Mouse (Mus musculus) kidney, adult 2 months (tissue): ENCODE measurements around the gene Mt1. TPM values are rescaled to one million over a fixed set of nuclear protein-coding genes. Genes with fewer than 3 reads are reported as not detected.
A peak's percentile ranks its signal among the peaks of the same experiment; 100 is the strongest.

Experiments used
- DNase-seq: peaks from one replicate; pipeline ENCODE4 v3.0.0; 2021
- H3K27ac ChIP-seq: fragments of 200-500 bp; 2 replicates; pipeline ENCODE4 v1.5.1; 2012; ENCODE audit warnings: low read depth, low read length, control low read depth, inconsistent platforms; ENCODE audit not compliant: insufficient read depth
- H3K27me3 ChIP-seq: fragments of 200-500 bp; replicated peaks from 2 replicates; pipeline ENCODE4 v1.6.1; 2012; ENCODE audit warnings: mild to moderate bottlenecking, moderate library complexity, low read length, inconsistent platforms; ENCODE audit not compliant: control insufficient read depth, insufficient read depth
- H3K36me3 ChIP-seq: fragments of 200-500 bp; 2 replicates; pipeline ENCODE4 v1.6.1; 2012; ENCODE audit warnings: mild to moderate bottlenecking, moderate library complexity, low read length, inconsistent platforms; ENCODE audit not compliant: control insufficient read depth, insufficient read depth
- H3K4me1 ChIP-seq: fragments of 200-500 bp; 2 replicates; pipeline ENCODE4 v1.6.1; 2011; ENCODE audit warnings: low read length; ENCODE audit not compliant: control insufficient read depth, insufficient read depth
- H3K4me3 ChIP-seq: fragments of 200-500 bp; 2 replicates; pipeline ENCODE4 v1.5.1; 2011; ENCODE audit warnings: mild to moderate bottlenecking, low read depth, low read length, control low read depth; ENCODE audit not compliant: insufficient read depth
- CTCF ChIP-seq: fragments of 200-500 bp; conservative IDR thresholded peaks from 2 replicates; pipeline ENCODE4 v1.5.1; 2011; ENCODE audit warnings: low read depth, mild to moderate bottlenecking, control low read depth, low read length, moderate library complexity, mixed read lengths; ENCODE audit not compliant: insufficient read depth, insufficient read length
- POLR2A ChIP-seq: fragments of 200-500 bp; IDR thresholded peaks from one replicate; pipeline ENCODE4 v1.6.1; 2011; ENCODE audit warnings: low read depth, low read length, control low read depth
- WGBS: fragments of 180-500 bp; shearing (Covaris S2); methylation state at CpG from one replicate; pipeline ENCODE4 v1.1.7; 2018; 5-methylcytosine and 5-hydroxymethylcytosine counted together
- polyA plus RNA-seq: library from polyadenylated mRNA; depleted of rRNA; stranded (reverse); fragments of >200 nt; gene quantifications from 2 replicates; pipeline ENCODE4 v1.2.3, GENCODE M21; 2012

Gene Mt1
- polyA plus RNA-seq, 1 experiment = 906 TPM

GRCm38 (mm10) chr8:94174619-94175213, 4.2 kb upstream of the Mt1 start:
- no peak overlapping the region for H3K4me3 ChIP-seq
- no peak for DNase-seq
- H3K36me3 ChIP-seq = no peaks in the 10 kb centered on the region
- no peaks in the 10 kb centered on the region for H3K27me3 ChIP-seq
- WGBS = 56% methylated on average over 7 of the region's 7 CpGs
- no peak overlapping the region for H3K27ac ChIP-seq
- no peak for TF ChIP-seq CTCF
- TF ChIP-seq POLR2A = no peak
- no peaks in the 10 kb centered on the region for H3K4me1 ChIP-seq

GRCm38 (mm10) chr8:94177716-94178390, 1.0 kb upstream of the Mt1 start:
- Histone ChIP-seq H3K36me3 (no peaks in the 10 kb centered on the region), H3K4me1 (peaks cover 4% of the 10 kb centered on the region; the same call in 1 of the 2 replicates), H3K27ac (no peak overlapping the region), H3K4me3 (no peak overlapping the region), H3K27me3 (no peaks in the 10 kb centered on the region)
- 61% methylated on average over 7 of the region's 7 CpGs for WGBS
- no peak for TF ChIP-seq POLR2A
- TF ChIP-seq CTCF = no peak
- DNase-seq = no peak

GRCm38 (mm10) chr8:94179713-94180560, 1.1 kb downstream of the Mt1 start:
- peak; percentile 30 for DNase-seq

GRCm38 (mm10) chr8:94180561-94180908, 1.7 kb downstream of the Mt1 start:
- Histone ChIP-seq H3K36me3 (no peaks in the 10 kb centered on the region), H3K4me1 (peaks cover 4% of the 10 kb centered on the region; the same call in 1 of the 2 replicates), H3K27me3 (no peaks in the 10 kb centered on the region), H3K27ac (no peak overlapping the region; the same call in 1 of the 2 replicates), H3K4me3 (peak overlapping the region; percentile 70)
- no peak for TF ChIP-seq POLR2A
- no peak for TF ChIP-seq CTCF
- WGBS = 94% methylated on average over 1 of the region's 1 CpGs
- DNase-seq = no peak

More at GRCm38 (mm10) chr8:94179713-94180560, 1.1 kb downstream of the Mt1 start:
- Histone ChIP-seq H3K27ac (peak overlapping the region; percentile 90), H3K36me3 (no peaks in the 10 kb centered on the region), H3K4me1 (peaks cover 4% of the 10 kb centered on the region; the same call in 1 of the 2 replicates), H3K27me3 (no peaks in the 10 kb centered on the region), H3K4me3 (peak overlapping the region; percentile 70)
- TF ChIP-seq POLR2A = no peak
- TF ChIP-seq CTCF = no peak
- 6% methylated on average over 25 of the region's 25 CpGs for WGBS

- H3K27me3 ChIP-seq = no peaks in the 10 kb centered on the region
Measured at GRCm38 (mm10) chr8:94182055-94182929, 3.4 kb downstream of the Mt1 start.

GRCm38 (mm10) chr8:94183117-94183516, 4.2 kb downstream of the Mt1 start:
- Histone ChIP-seq H3K27me3 (no peaks in the 10 kb centered on the region), H3K36me3 (no peaks in the 10 kb centered on the region), H3K4me1 (peaks cover 4% of the 10 kb centered on the region; the same call in 1 of the 2 replicates), H3K4me3 (peak overlapping the region; percentile 43), H3K27ac (peak overlapping the region; percentile 84)
- WGBS = under 1% methylated on average over 16 of the region's 16 CpGs
- peak; percentile 67 for TF ChIP-seq CTCF
- no peak for TF ChIP-seq POLR2A
- peak; percentile 88 for DNase-seq

More at GRCm38 (mm10) chr8:94182055-94182929, 3.4 kb downstream of the Mt1 start:
- DNase-seq = no peak
- WGBS = 54% methylated on average over 13 of the region's 13 CpGs
- peak overlapping the region; percentile 84 for H3K27ac ChIP-seq
- TF ChIP-seq CTCF (no peak), POLR2A (no peak)
- peaks cover 4% of the 10 kb centered on the region; the same call in 1 of the 2 replicates for H3K4me1 ChIP-seq
- no peak overlapping the region for H3K4me3 ChIP-seq
- H3K36me3 ChIP-seq = no peaks in the 10 kb centered on the region
